Comparison of ENCODE assay signal across 35 mouse cellular contexts in genomic region chr10:18830359-18830758, GRCm38 (mm10). TPM values are rescaled to one million over a fixed set of nuclear protein-coding genes. Genes with fewer than 3 reads are reported as not detected.
DNase-seq lines count a peak whose midpoint lies in the region; ATAC-seq lines count a peak whose summit lies in the region.
"Had no signal": no experiment of that assay in that cellular context is flagged by ENCODE, and none has a peak within 500 bp of the region (broad histone marks: within the 10 kb centered on the region; RNA-seq: fewer than 3 reads in every experiment).

No protein-coding gene starts in this region.

- H3K4me1 ChIP-seq in kidney, embryonic 14.5 days (ENCODE audit: control insufficient read depth, insufficient read depth, low read length), result 0 out of 2 replicates have a peak, but pooled peaks cover 4% of the 10 kb centered on the region
- H3K4me1 ChIP-seq in limb, embryonic 12.5 days (replicated peaks), result peaks cover 12% of the 10 kb centered on the region
- no peaks in the 10 kb centered on the region for H3K4me1 ChIP-seq in limb, embryonic 10.5 days
- peaks cover 11% of the 10 kb centered on the region; the same call in 1 of the 2 replicates for H3K4me1 ChIP-seq in limb, embryonic 13.5 days
- H3K4me1 ChIP-seq: embryonic facial prominence, embryonic 10.5 days; embryonic facial prominence, embryonic 13.5 days; forebrain, embryonic 12.5 days; forebrain, embryonic 15.5 days; heart, embryonic 12.5 days; heart, embryonic 15.5 days; hindbrain, embryonic 10.5 days; hindbrain, embryonic 13.5 days had no signal

- no peaks in the 10 kb centered on the region for H3K9me3 ChIP-seq in kidney, embryonic 14.5 days (ENCODE audit: control insufficient read depth, low read length)
- no peaks in the 10 kb centered on the region for H3K9me3 ChIP-seq in limb, embryonic 12.5 days
- no peaks in the 10 kb centered on the region for H3K9me3 ChIP-seq in limb, embryonic 10.5 days (replicated peaks)
- H3K9me3 ChIP-seq in limb, embryonic 13.5 days, result no peaks in the 10 kb centered on the region
- H3K9me3 ChIP-seq: embryonic facial prominence, embryonic 10.5 days; embryonic facial prominence, embryonic 13.5 days; forebrain, embryonic 12.5 days; forebrain, embryonic 15.5 days; G1E; heart, embryonic 12.5 days; heart, embryonic 15.5 days; hindbrain, embryonic 10.5 days; hindbrain, embryonic 13.5 days had no signal

- DNase-seq in kidney, postnatal 4 days, result no peak
- no peak for DNase-seq in limb, embryonic 10.5 days (ENCODE audit: low spot score)
- peak; percentile 20 for DNase-seq in skeletal muscle tissue, adult 2 months (ENCODE audit: low read depth, low spot score)
- no peak for DNase-seq in spleen, adult 18-20 months
- no peak for DNase-seq in layer of hippocampus, postnatal 25 days (ENCODE audit: extremely low spot score in 1 of 2, low spot score in 1 of 2)
- DNase-seq: adrenal gland, adult 2 months; adrenal gland, postnatal 14 days; B cell, adult 2 months; cerebellum, adult 11-12 months; cerebellum, adult 8-10 months; cerebellum, postnatal 10 days; cerebellum, postnatal 36 days; embryo, embryonic 11 days; gastrocnemius, postnatal 25 days; heart, adult 18-20 months; heart, postnatal 10 days; heart, postnatal 36 days had no signal

- ATAC-seq in kidney, embryonic 14.5 days (ENCODE audit: low FRiP score, low TSS enrichment), result 0 out of 2 replicates have a peak, but pooled peaks have one; percentile 52
- no peak for ATAC-seq in limb, embryonic 12.5 days (ENCODE audit: insufficient number of reproducible peaks, insufficient read depth, low FRiP score, low TSS enrichment, low read depth)
- peak; percentile 69; the same call in 1 of the 2 replicates for ATAC-seq in limb, embryonic 13.5 days (ENCODE audit: low FRiP score, low read depth)
- ATAC-seq: forebrain, embryonic 15.5 days had no signal

- no peak overlapping the region for H3K4me3 ChIP-seq in kidney, embryonic 14.5 days (ENCODE audit: low read length)
- no peak overlapping the region for H3K4me3 ChIP-seq in limb, embryonic 12.5 days (replicated peaks)
- H3K4me3 ChIP-seq in limb, embryonic 10.5 days, result no peak overlapping the region
- no peak overlapping the region for H3K4me3 ChIP-seq in limb, embryonic 13.5 days
- H3K4me3 ChIP-seq: embryonic facial prominence, embryonic 10.5 days; embryonic facial prominence, embryonic 13.5 days; erythroblast, embryonic 14.5 days; forebrain, embryonic 12.5 days; forebrain, embryonic 15.5 days; heart, embryonic 12.5 days; heart, embryonic 15.5 days; hindbrain, embryonic 10.5 days; hindbrain, embryonic 13.5 days had no signal

- H3K4me2 ChIP-seq in kidney, embryonic 14.5 days (replicated peaks; ENCODE audit: low read depth, low read length), result no peak overlapping the region
- H3K4me2 ChIP-seq in limb, embryonic 12.5 days, result no peak overlapping the region
- H3K4me2 ChIP-seq in limb, embryonic 13.5 days (replicated peaks), result no peak overlapping the region
- H3K4me2 ChIP-seq: embryonic facial prominence, embryonic 13.5 days; forebrain, embryonic 12.5 days; forebrain, embryonic 15.5 days; heart, embryonic 12.5 days; heart, embryonic 15.5 days; hindbrain, embryonic 13.5 days had no signal

- no peaks in the 10 kb centered on the region for H3K36me3 ChIP-seq in kidney, embryonic 14.5 days (ENCODE audit: control insufficient read depth, insufficient read depth, low read length)
- H3K36me3 ChIP-seq in limb, embryonic 12.5 days, result no peaks in the 10 kb centered on the region
- H3K36me3 ChIP-seq in limb, embryonic 10.5 days, result no peaks in the 10 kb centered on the region
- H3K36me3 ChIP-seq in limb, embryonic 13.5 days, result no peaks in the 10 kb centered on the region
- H3K36me3 ChIP-seq: embryonic facial prominence, embryonic 10.5 days; embryonic facial prominence, embryonic 13.5 days; forebrain, embryonic 12.5 days; forebrain, embryonic 15.5 days; G1E; heart, embryonic 12.5 days; heart, embryonic 15.5 days; hindbrain, embryonic 10.5 days; hindbrain, embryonic 13.5 days had no signal

- WGBS in kidney, embryonic 14.5 days, result 44% methylated on average over 4 of the region's 4 CpGs
- WGBS in limb, embryonic 12.5 days, result 58% methylated on average over 4 of the region's 4 CpGs
- 75% methylated on average over 4 of the region's 4 CpGs for WGBS in limb, embryonic 10.5 days
- 38% methylated on average over 4 of the region's 4 CpGs for WGBS in limb, embryonic 13.5 days

- no peak overlapping the region for H3K27ac ChIP-seq in kidney, embryonic 14.5 days (ENCODE audit: low read depth, low read length)
- 0 out of 2 replicates have a peak overlapping the region, but pooled peaks have one; percentile 42 for H3K27ac ChIP-seq in limb, embryonic 12.5 days
- no peak overlapping the region for H3K27ac ChIP-seq in limb, embryonic 10.5 days
- no peak overlapping the region for H3K27ac ChIP-seq in limb, embryonic 13.5 days
- H3K27ac ChIP-seq: embryonic facial prominence, embryonic 10.5 days; embryonic facial prominence, embryonic 13.5 days; forebrain, embryonic 12.5 days; forebrain, embryonic 15.5 days; heart, embryonic 15.5 days; hindbrain, embryonic 10.5 days; hindbrain, embryonic 13.5 days had no signal

- H3K27me3 ChIP-seq in kidney, embryonic 14.5 days (ENCODE audit: control insufficient read depth, insufficient read depth, low read length), result no peaks in the 10 kb centered on the region
- no peaks in the 10 kb centered on the region for H3K27me3 ChIP-seq in limb, embryonic 12.5 days
- no peaks in the 10 kb centered on the region for H3K27me3 ChIP-seq in limb, embryonic 10.5 days (ENCODE audit: low read depth, poor library complexity, severe bottlenecking)
- H3K27me3 ChIP-seq in limb, embryonic 13.5 days, result no peaks in the 10 kb centered on the region
- H3K27me3 ChIP-seq: CH12.LX; embryonic facial prominence, embryonic 13.5 days; forebrain, embryonic 12.5 days; forebrain, embryonic 15.5 days; heart, embryonic 12.5 days; heart, embryonic 15.5 days; hindbrain, embryonic 13.5 days had no signal

- H3K9ac ChIP-seq in kidney, embryonic 14.5 days (ENCODE audit: low read depth, low read length), result no peak overlapping the region
- H3K9ac ChIP-seq in limb, embryonic 12.5 days (replicated peaks), result no peak overlapping the region
- no peak overlapping the region for H3K9ac ChIP-seq in limb, embryonic 13.5 days
- H3K9ac ChIP-seq: embryonic facial prominence, embryonic 13.5 days; forebrain, embryonic 12.5 days; forebrain, embryonic 15.5 days; heart, embryonic 12.5 days; heart, embryonic 15.5 days; hindbrain, embryonic 13.5 days had no signal

RNA-seq across cellular contexts. Expression of gene Perp, which starts 14.5 kb away (rescaled TPM):
- 4.2 and 7.6 TPM in 2 replicates for polyA plus RNA-seq in kidney, embryonic 14.5 days (2014; fragmentation: Nextera tagmentation; extraction: Ambion mirVana)
- 61.1 and 63.7 TPM in 2 replicates for polyA plus RNA-seq in limb, embryonic 12.5 days (2016; fragmentation: Nextera tagmentation; extraction: Ambion mirVana)
- 35.0 and 35.6 TPM in 2 replicates for polyA plus RNA-seq in limb, embryonic 10.5 days (2016; fragmentation: Nextera tagmentation; extraction: Ambion mirVana)
- polyA plus RNA-seq in limb, embryonic 13.5 days (2015; fragmentation: Nextera tagmentation; extraction: Ambion mirVana), result 119 and 130 TPM in 2 replicates
- total RNA-seq in layer of hippocampus, postnatal 25 days (2021), result 1 to 10 TPM; 2.9 to 3.7 TPM
- total RNA-seq: G1E had no signal
- polyA plus RNA-seq: erythroblast, embryonic 14.5 days; G1E had no signal

RNA-seq across cellular contexts. Expression of gene Gm4922, which starts 43.8 kb away (rescaled TPM):
- not detected in 2 replicates for polyA plus RNA-seq in kidney, embryonic 14.5 days (2014; fragmentation: Nextera tagmentation; extraction: Ambion mirVana)
- 0.11 TPM in 1 of 2 replicates, not detected in the other for polyA plus RNA-seq in limb, embryonic 12.5 days (2016; fragmentation: Nextera tagmentation; extraction: Ambion mirVana)
- polyA plus RNA-seq in limb, embryonic 10.5 days (2016; fragmentation: Nextera tagmentation; extraction: Ambion mirVana), result not detected in 2 replicates
- polyA plus RNA-seq in limb, embryonic 13.5 days (2015; fragmentation: Nextera tagmentation; extraction: Ambion mirVana), result not detected in 2 replicates
- not detected for total RNA-seq in layer of hippocampus, postnatal 25 days (2021)
- total RNA-seq: adrenal gland, adult 2 months; adrenal gland, postnatal 14 days; CH12.LX; gastrocnemius, adult 8-10 months; gastrocnemius, postnatal 25 days; heart, adult 18-20 months; heart, postnatal 10 days; heart, postnatal 36 days had no signal
- polyA plus RNA-seq: adrenal gland, adult 2 months; brain, embryonic 14.5 days; cortical plate, adult 2 months; embryonic facial prominence, embryonic 10.5 days; embryonic facial prominence, embryonic 13.5 days; erythroblast, embryonic 14.5 days; G1E; gonadal fat pad, adult 2 months; heart, embryonic 12.5 days; hindbrain, embryonic 10.5 days had no signal
